Mouse (Mus musculus) kidney, adult 2 months (tissue): ENCODE results near the gene Stag1. TPM values are rescaled to one million over a fixed set of nuclear protein-coding genes. Genes with fewer than 3 reads are reported as not detected.
A peak's percentile ranks its signal among the peaks of the same experiment; 100 is the strongest.

Experiments used
- DNase-seq: peaks from one replicate; pipeline ENCODE4 v3.0.0; 2021
- H3K27ac ChIP-seq: fragments of 200-500 bp; 2 replicates; pipeline ENCODE4 v1.5.1; 2012; ENCODE audit warnings: low read depth, low read length, control low read depth, inconsistent platforms; ENCODE audit not compliant: insufficient read depth
- H3K27me3 ChIP-seq: fragments of 200-500 bp; replicated peaks from 2 replicates; pipeline ENCODE4 v1.6.1; 2012; ENCODE audit warnings: mild to moderate bottlenecking, moderate library complexity, low read length, inconsistent platforms; ENCODE audit not compliant: control insufficient read depth, insufficient read depth
- H3K36me3 ChIP-seq: fragments of 200-500 bp; 2 replicates; pipeline ENCODE4 v1.6.1; 2012; ENCODE audit warnings: mild to moderate bottlenecking, moderate library complexity, low read length, inconsistent platforms; ENCODE audit not compliant: control insufficient read depth, insufficient read depth
- H3K4me1 ChIP-seq: fragments of 200-500 bp; 2 replicates; pipeline ENCODE4 v1.6.1; 2011; ENCODE audit warnings: low read length; ENCODE audit not compliant: control insufficient read depth, insufficient read depth
- H3K4me3 ChIP-seq: fragments of 200-500 bp; 2 replicates; pipeline ENCODE4 v1.5.1; 2011; ENCODE audit warnings: mild to moderate bottlenecking, low read depth, low read length, control low read depth; ENCODE audit not compliant: insufficient read depth
- CTCF ChIP-seq: fragments of 200-500 bp; conservative IDR thresholded peaks from 2 replicates; pipeline ENCODE4 v1.5.1; 2011; ENCODE audit warnings: low read depth, mild to moderate bottlenecking, control low read depth, low read length, moderate library complexity, mixed read lengths; ENCODE audit not compliant: insufficient read depth, insufficient read length
- POLR2A ChIP-seq: fragments of 200-500 bp; IDR thresholded peaks from one replicate; pipeline ENCODE4 v1.6.1; 2011; ENCODE audit warnings: low read depth, low read length, control low read depth
- WGBS: fragments of 180-500 bp; shearing (Covaris S2); methylation state at CpG from one replicate; pipeline ENCODE4 v1.1.7; 2018; 5-methylcytosine and 5-hydroxymethylcytosine counted together
- polyA plus RNA-seq: library from polyadenylated mRNA; depleted of rRNA; stranded (reverse); fragments of >200 nt; gene quantifications from 2 replicates; pipeline ENCODE4 v1.2.3, GENCODE M21; 2012; rRNA removed

Stag1 gene
- polyA plus RNA-seq, 1 experiment = 5.1 TPM

DNA sequence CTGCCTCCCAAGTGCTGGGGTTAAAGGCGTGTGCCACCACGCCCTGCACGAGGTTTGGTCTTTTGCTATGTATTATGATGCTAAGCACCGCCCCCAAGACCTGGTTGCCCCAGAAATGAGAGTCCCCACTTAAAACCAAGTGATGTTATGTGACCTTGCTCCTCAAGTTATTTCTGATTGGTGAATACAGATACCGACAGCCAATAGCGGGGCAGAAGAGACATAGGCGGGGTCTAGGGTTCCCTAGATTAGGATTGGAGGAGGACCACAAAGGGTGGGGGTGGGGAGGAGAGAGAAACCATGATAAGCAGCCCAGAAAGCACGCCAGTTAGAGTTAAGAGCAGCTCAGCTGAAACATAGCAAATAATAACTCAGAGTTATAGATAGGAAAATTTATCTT, 405.2 kb downstream of the Stag1 start:
- H3K27me3 ChIP-seq = no peaks in the 10 kb centered on the region
- H3K36me3 ChIP-seq = peaks cover 2% of the 10 kb centered on the region; the same call in 1 of the 2 replicates
- TF ChIP-seq CTCF (no peak), POLR2A (no peak)
- H3K27ac ChIP-seq = no peak overlapping the region
- H3K4me3 ChIP-seq = no peak overlapping the region
- no peak for DNase-seq
- H3K4me1 ChIP-seq = no peaks in the 10 kb centered on the region; the same call in 1 of the 2 replicates
- 99% methylated on average over 8 of the region's 8 CpGs for WGBS

DNA sequence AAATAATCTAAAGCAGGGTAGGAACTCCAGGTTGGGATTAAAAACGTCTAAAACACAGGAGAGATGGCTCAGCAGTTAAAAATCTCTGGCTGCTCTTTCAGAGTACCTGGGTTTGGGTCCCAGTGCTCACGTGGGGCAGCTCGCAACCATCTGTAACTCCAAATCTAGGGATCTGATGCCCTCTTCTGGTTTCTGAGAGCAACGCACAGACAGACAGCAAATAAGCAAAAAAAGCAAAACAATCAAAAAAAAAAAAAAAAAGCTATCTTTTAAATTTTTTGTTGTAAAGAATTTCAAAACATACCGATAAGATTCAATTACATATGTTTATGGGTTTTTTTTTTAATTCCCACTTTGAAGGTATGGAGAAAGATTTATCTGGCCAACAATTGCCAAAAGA, 405.7 kb downstream of the Stag1 start:
- Histone ChIP-seq H3K4me1 (no peaks in the 10 kb centered on the region; the same call in 1 of the 2 replicates), H3K4me3 (no peak overlapping the region), H3K36me3 (peaks cover 2% of the 10 kb centered on the region; the same call in 1 of the 2 replicates), H3K27ac (no peak overlapping the region), H3K27me3 (no peaks in the 10 kb centered on the region)
- 96% methylated on average over 5 of the region's 5 CpGs for WGBS
- TF ChIP-seq CTCF = no peak
- TF ChIP-seq POLR2A = no peak
- no peak for DNase-seq

DNA sequence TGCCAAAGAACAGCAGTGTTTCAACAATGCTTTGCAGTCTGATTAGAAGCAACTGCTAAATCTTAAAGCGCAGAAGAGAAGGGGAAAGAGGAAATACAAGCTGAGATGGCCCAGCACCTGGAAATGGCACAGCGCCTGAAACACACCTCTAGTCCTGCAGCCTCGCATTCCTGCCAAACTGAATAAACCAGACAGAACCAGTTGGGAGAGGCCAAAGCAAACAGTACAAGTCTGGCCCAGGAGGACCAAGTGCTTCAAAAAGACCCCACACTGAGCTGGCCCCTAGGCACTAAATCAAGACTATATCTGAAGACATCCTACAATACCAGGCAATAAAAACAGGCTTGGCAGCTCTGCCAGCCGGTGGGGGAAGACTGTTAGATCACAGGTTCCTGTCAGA, 408.3 kb downstream of the Stag1 start:
- TF ChIP-seq CTCF (no peak), POLR2A (no peak)
- Histone ChIP-seq H3K4me1 (no peaks in the 10 kb centered on the region; the same call in 1 of the 2 replicates), H3K27me3 (no peaks in the 10 kb centered on the region), H3K36me3 (no peaks in the 10 kb centered on the region; the same call in 1 of the 2 replicates), H3K27ac (no peak overlapping the region), H3K4me3 (no peak overlapping the region)
- peak; percentile 54 for DNase-seq
- 34% methylated on average over 4 of the region's 4 CpGs for WGBS

Other genes with a start within 250 kb of the Stag1 start
- 1.4 and 1.9 TPM in 2 replicates for gene Il20rb, start 111.0 kb upstream of the Stag1 start, polyA plus RNA-seq
- gene Nck1, start 51.7 kb upstream of the Stag1 start, polyA plus RNA-seq = 3.1 and 5.7 TPM in 2 replicates
- 2.1 and 2.3 TPM in 2 replicates for gene Slc35g2, start 26.7 kb upstream of the Stag1 start, polyA plus RNA-seq